Mouse (Mus musculus) naive thymus-derived CD4-positive, alpha-beta T cell, adult 2 months (primary cell): ENCODE results near the gene Arhgap17.

ENCODE experiments used
- DNase-seq: peaks from one replicate; pipeline ENCODE4 v3.0.0-alpha.2; 2011; ENCODE audit warnings: low read depth

Gene Arhgap17

DNA sequence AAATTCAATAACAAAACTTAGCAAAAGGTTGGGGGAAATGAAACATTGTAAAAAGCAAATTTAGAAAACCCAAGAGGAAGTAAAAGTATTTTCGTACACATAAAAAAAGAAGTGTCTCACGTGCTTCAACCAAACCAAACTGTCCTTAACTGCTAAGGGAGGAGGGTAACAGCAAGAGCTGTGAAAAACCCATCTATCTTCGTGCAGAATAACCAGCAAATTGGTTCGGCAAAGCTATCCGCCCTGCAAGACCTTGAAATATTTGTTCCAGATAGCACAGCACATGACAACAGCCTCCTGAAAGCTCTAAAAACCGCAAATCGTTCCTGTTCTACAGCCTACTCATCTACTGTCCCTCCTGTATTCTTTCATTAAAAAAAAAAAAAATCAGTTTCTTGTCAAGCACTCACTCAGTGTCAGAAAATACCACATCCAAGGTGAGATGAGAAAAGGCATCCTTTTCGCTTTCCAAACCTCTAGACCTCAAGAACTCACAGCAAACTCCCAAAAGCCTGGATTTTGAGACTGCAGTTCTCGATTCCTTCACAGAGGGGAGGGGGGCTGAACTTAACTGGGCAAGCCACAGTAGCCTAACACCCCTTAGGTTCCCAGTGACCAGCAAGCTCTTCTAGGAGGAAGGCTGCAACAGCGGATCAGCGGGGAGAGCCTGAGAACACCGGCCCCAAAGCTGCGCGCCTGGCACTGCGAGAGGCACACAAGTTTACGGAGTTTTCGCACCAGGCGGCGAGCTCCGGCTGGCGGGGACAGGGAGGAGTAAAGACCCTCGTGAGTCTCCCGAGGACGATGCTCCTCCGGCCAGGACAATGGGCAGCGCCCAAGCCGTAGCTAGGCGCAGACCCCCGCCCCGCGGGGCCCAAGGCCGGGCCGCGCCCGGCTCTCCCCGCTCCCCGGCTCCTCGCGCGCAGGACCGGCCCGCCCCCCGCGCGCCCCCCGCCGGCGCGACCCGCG is 653 bp downstream of the Arhgap17 start:
- peak; percentile 64 for DNase-seq

DNA sequence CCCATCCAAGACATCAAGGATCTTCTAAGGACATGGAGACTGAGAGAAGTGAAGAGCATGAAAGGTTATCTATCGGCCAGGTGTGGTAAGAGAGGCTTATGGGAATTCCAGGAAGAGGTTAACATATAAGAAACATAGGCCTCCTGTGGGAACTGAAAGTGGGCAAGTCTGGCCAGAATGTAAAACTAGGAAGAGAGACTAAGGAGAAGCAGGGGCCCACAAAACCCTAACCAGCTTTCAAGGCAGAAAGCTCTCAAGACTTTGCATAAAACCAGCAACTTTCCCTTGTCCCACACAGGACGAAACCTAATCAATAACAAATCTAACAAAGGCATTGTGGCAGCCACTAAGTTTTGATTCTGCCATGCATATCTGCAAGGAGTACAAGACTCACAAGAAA is 1.5 kb downstream of the Arhgap17 start:
- no peak for DNase-seq

DNA sequence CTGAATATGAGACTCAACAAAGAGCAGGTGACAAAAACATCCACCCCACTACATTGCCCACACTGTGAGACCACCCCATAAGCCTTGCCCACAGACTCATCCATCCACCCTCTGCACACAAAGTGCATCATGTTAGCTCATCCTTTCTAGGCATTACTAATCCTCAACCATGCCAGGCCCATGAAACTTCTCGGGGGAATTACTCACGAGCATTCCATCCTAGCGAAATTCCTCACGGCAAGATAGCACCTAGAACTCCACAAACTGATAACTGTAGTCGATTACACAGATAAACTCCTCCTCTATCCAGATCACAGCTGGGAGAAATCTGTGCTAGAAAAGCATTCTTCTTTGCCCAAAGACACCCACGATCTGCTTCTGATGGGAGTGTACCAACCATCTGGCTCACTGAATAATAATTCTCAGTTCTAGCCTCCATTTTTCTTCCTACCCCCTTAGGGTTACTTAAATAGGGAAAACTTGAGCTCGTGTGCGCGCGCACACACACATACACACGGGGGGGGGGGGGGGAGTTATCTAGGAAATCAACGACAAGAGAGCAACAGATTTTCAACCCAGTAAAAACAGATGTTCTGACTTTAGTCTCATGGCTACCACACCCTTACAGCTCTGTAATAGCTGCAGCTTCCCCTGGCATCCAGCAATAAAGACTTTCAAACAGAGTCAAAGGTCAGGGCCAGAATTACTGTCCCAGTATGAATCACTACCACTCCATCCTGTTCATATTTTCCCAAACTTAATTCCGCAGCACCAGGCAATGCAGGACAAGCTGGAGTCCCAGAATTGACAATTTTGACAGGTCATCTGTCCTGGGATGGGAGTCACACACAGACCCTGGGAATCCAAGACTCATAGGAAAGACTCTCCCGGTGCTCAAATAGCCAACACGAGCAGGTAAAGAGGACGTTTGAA is 2.2 kb downstream of the Arhgap17 start:
- no peak for DNase-seq

DNA sequence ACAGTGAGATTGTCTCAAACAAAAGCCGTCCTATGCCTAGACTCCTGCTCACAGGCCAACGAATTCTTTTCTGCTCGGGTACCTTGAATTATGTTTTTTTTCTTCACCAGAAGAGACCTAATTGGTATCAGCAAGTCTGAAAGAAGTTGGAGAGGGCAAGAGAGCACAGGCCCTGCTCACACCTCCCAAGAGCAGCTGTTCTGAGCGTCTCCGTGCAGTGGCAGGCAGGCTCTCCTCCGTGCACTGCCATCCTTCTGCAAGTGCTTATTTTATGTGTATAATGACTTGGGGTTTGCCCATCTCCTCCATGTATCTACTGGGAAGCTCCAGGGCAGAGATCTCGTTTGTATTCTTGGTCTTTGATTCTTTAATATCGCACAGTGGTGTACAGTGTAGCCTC is 2.9 kb downstream of the Arhgap17 start:
- DNase-seq: no peak

DNA sequence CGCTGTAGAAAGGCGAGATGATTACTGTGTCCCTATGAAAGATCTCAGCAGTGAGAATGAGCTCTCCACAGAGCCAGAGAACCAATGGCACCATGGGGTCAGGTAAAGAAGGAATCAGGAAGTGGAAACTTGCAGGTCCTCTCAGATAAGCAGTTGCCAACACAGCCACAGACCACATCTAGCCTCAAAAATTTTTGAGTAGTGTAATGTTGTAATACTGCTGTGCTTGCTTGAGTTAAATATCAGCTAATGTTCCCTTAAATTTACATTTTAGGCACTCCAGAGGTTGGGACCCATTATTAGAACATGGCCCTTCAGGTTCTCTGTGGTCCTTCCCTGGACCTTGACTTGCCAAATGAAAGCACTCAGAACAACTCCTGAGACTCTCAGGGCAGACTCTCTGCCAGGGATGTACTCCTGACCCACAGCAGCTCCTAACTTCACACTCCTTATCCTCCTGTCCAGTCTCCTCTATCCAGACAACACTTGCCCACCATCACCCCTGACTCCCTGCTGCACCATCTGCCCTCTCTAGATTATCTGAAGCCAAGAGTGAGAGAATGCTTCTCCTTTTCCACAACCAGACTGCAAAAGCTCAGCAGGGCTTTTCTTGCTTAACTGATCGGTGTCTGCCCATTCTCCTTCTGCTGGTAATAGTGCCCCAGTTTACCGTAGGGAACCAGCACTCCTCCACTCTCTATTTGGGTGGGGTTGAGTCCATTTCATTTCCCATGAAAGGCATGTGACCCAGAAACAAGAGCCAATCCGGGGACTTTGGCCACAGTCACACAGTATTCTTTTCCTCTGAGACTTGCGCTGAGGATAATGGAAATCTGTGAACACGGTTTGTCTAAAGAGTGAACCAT is 3.6 kb downstream of the Arhgap17 start:
- no peak for DNase-seq

DNA sequence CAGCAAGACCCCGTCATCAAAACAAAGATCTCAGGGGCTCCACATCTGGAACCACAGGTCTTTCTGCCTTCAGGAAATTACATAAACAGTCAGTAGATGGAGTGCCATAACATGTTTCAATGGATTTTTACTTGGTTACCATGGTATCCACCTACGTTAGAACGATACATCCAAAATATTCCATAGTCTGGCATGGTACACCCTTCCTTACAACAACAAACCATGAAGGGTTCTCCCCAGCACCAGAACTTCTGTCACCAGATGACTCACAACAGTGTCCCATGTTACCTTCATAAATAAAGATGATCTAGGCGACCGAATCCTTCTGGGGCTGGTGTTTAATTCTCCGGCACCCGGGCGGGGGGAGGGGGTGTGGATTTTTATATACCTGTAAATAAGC is 5.7 kb downstream of the Arhgap17 start:
- DNase-seq: no peak

DNA sequence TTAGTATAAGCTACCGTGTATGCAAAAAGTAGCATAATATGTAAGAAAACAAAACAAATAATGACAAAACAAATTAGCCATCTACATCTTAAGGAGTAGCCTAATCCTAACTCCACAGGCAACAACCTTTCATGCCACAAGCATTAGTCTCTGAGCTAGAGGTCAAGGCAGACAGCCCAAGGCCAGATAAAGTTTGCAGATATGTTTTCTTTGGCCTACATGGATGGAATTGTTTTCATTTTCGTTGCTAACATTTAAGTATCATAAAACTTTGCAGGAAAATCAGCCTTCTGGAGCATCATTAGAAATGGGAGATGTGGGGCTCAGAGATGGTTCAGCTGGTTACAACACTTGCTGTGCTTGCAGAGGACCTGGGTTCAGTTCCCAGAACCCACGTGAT is 6.9 kb downstream of the Arhgap17 start:
- no peak for DNase-seq

DNA sequence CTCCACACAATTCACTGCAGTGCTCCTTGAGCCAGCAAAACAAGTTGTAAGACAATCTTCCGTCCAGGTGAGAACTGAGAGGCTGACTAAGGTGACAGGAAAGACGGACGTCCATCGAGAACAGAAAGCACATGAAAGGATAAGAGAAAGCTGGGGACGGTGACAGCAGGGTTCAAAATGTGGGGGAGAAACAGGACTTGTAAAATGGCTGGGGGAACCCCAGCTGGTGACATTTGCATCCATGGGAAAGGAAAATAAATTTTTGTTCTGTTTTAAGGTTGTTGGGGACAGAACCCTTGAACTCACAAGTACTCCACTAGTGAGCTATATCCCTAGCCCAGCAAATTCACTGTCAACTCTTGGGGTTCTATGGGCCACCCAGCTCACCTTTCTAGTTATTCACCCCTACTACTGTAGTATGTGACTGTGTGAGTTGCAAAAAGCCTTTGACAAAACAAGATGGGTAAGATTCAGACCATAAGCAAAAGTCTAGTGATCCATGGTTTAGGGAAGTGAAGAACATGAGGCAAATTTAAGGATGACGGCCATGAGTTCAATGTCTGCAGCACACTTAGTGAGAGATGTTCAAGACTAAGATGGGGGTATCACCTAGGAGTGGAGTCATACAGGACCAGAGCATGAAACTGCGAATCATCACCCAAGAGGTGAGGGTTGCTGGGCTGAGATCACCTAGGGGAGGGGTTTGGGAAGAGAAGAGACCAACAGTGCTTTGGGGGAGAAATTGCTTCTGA is 8.3 kb downstream of the Arhgap17 start:
- DNase-seq: no peak

DNA sequence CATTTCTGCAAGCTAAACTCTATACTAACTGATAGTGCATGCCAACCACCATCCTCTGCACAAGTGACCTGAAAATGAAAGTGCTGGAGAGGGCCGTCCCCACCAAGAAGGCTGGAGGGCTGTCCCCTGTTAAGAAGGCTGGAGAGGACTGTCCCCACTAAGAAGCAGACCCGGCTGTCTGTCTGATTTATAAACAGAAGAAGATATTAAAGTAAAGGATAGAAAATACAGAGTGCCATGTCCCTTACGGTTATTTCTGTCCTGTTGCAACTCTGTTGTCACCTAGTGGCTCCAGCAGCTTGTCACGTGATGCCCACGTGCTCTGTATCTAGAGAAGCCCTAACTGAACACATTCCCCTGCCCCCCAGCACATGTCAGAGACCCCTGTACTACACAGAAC is 9.5 kb downstream of the Arhgap17 start:
- no peak for DNase-seq

DNA sequence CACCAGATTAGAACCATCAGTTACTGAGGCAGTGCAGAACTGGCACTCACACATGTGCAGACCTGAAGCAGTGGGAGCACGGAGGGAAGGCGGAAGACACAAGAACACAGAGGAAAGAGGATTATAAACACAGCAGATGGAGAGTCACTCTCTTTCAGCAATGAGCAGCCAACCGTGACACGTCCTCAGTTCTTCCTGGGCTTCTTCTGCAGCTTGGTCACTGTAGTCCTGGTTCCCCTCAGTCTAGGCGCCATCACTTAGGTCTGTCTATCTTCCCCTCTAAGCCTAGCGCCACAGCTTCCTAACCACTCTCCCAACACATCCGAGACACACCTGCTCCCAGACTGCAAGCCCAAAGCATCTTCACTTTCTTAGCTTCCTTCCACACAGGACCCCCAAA is 10.6 kb downstream of the Arhgap17 start:
- no peak for DNase-seq

DNA sequence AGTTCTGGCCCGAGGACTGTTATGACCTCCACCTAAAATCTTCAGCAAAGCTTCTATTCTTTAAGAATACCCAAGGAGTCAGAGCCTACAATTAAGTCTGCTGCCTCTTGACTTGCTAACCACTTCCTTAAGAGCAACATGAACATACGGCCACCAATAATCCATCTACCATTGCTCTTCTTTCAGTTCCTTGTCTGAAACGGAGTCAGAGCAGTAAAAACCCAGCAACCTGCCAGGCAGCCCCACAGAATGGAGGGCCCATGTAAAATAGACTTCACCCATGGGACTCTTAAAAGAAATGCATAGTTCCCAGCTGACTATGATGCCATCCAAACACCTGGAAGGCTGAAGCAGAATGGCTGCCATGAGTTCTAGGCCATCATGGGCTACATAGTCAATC is 13.6 kb downstream of the Arhgap17 start:
- DNase-seq: no peak

DNA sequence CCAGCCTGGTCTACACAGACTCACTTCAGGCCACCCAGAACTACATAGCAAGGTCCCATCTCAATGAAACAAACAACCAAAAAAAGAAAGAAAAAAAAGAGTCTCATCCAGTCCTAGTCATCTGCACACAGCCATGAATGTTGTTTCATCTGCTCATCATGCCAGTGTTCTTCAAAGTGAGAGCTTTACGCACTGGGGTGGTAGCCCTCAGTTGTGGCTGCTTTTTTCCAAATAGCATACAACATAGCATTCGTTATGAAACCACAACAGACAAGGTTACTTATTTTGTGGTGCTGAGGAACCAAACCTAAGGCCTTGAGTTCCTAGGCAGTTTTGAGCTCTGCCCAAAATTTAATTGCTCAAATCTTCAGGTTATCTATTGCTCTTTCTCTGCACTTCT is 14.9 kb downstream of the Arhgap17 start:
- DNase-seq: peak; percentile 83

DNA sequence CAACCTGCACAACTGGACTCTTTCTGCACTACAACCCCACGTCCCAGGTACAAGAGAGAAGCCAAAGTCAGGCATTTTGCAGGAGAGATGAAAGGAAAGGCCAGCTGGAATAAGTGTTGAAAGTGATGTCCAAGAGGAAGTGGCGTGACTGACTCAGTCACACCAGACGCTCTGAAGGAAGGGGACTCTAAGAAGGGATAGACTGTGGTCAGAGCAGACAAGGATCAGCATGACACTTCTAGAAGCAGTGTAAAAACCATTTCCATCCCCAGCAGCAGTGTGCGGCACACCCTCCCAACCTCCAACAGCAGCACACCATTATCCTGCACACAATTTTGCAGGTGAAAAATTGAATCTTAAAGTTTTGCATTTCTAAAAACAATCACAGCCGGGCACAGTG is 15.3 kb downstream of the Arhgap17 start:
- no peak for DNase-seq

DNA sequence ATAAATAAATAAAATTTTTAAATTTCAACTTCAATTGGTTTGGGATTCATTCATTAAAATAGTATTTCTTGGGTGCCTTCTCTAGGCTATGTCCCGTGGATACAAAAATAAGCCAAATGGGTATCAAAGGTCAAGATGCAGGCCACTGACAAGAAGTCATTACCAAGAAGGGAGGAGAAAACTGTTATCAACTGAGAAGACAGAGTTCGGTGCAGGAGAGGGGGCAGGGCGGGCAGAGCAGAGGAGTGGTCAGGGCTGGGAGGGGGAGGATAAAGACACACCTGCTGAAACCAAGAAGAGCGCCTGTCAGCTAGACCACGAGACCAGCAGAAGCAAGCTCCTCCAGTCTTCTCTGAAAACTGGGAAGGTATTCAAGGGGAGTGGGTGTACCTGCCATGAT is 15.8 kb downstream of the Arhgap17 start:
- no peak for DNase-seq

DNA sequence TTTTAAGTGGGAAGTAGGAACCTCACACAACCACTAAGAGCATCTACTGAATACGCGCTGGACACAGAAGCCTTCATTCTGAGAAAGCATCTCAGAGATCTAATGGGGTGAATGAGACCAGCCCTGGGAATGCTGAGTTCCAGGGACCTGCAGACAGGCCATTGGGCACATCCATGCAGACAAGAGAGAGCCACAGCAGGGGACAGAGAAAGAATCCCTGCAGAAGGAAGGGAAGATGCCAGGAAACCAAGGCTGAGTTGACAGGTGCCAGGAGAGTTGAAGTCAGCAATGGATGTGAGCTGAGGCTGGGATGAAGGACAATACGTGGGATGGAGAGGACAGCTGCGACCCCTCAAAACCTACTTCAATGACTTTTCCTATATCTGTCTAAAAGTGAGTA is 16.6 kb downstream of the Arhgap17 start:
- DNase-seq: no peak

DNA sequence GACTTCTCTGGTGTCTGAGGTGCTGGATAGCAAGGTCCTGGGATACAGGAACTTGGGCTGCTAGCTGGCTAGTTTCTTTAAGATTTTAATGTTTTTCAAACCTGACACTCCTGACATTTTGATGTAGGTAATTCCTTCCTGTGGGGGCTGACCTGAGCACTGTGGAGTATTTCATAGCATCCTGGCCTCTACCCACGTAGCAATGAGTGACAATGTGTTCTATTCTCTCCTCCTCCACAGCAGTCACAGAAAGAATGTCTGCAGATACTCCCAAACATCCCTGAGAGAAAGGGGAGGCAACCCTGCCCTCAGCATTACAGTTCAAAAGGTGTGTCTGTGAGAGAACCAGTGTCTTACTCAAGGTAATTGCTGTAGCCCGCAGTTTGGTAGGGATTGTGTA is 19.5 kb downstream of the Arhgap17 start:
- DNase-seq: no peak

DNA sequence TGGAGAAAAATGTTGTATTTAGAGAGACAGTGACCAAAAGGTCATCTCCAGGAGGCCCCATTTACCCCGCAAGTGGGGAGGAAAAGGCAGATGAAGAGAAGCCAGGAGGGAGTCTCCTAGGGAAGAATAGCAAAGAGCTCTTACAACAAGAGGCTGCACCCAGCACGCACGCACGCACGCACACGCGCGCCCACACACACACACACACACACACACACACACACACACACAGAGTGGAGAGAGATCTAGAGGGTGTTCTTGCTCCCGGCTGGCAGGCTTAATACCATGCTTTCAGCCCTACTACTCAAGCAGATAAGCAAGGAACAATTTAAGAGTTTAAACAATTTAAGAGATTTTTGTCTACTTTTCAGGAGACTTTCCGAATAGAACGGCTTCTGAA is 19.9 kb downstream of the Arhgap17 start:
- no peak for DNase-seq

DNA sequence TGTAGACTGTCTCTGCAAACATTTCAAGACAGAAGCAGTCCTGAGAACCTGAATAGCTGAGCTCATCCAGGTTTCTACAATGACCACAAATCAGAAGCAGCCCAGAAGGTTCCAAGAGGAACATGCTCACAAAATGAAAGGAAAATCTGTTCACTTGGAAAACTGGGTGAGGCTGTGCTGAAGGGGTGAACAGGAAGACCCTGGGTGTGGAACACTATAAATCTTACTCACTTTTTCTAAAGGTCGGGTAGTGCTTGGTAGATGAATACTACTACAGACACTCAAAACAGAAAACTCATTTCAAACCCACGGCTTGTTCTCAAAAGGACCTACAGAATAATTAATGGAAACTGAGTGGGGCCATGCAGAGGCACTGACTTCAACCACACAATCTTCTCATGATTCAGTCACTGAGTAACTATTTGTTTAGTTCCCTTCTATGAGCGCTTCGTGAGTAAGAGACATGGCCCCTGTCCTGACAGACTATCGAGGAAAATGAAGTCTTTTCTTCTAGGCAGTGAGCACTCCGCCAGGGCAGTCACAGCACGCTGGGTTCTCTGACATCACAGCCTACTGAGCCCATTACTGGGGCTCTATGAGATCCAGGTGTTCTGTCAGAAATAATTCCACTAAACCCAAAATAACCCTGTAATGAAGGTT is 23.0 kb downstream of the Arhgap17 start:
- DNase-seq: no peak

DNA sequence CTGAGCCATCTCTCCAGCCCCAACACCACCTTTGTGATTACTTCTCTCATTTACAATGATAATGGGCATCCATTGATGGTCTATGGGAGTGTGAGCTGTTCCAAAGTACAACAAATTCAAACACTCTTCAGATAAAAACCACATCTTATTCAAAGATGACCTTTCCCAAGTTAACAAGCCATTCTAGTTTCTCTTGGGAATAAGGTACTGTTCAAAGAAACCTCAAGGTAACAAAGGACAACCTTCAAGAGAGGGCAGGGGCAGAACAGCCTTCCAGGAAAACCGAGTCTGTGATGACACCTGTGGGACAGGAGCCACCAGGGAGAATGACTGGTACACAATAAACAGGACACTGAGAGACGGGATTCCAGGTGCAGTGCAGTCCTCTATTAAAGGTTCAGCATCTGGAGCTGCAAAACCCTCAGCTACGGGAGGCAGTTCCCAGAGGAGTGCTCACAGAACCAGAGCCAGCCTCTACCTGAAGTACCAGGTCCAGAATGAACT is 24.6 kb downstream of the Arhgap17 start:
- no peak for DNase-seq

DNA sequence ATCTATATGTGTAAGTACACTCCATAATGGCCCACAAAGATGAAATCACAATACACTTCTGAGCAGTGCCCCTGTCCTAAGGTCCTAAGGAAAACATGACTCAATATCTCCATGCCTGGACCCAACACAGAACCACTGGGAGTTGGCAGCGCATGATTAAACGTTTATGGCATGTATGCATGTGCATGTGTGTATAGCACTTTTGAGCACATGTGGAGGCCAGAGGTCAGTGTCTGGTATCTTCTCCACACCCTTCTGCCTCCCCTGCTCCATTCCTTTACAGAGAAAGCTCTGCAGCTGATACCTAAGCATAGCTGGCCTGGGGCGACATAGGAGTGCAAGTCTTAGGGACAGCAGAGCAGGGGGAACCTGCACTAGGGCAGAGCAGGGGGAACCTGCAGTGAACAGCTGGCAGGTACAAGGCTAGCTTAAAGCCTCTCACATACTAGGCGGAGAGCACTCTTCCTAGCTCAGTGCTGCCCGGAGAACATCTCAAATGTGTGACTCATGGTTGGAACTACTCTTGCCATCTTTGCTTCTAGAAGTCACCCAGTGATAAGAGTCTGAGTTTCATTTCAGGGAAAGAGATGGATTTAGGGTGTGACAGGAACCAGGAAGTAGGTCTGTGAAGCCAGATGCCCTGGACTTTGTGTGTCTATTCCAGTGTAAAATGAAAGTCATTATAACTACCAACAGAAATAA is 25.5 kb downstream of the Arhgap17 start:
- DNase-seq: no peak
